Mouse (Mus musculus) embryonic fibroblast, embryonic 13.5 days (primary cell): ENCODE results near the gene Arhgap10. TPM values are rescaled to one million over a fixed set of nuclear protein-coding genes. Genes with fewer than 3 reads are reported as not detected.

Experiments
- H3K27ac ChIP-seq: 2 replicates; pipeline ENCODE4 v1.5.1; 2012; ENCODE audit warnings: low read length, control low read depth, inconsistent platforms; ENCODE audit not compliant: insufficient read depth
- H3K4me1 ChIP-seq: 2 replicates; pipeline ENCODE4 v1.6.1; 2011; ENCODE audit warnings: low read length; ENCODE audit not compliant: control insufficient read depth, insufficient read depth
- H3K4me3 ChIP-seq: 2 replicates; pipeline ENCODE4 v1.5.1; 2011; ENCODE audit warnings: mild to moderate bottlenecking, control low read depth, low read length; ENCODE audit not compliant: insufficient read depth
- CTCF ChIP-seq: IDR thresholded peaks from 2 replicates; pipeline ENCODE4 v1.5.1; 2011; ENCODE audit warnings: mild to moderate bottlenecking, control low read depth, low read length, moderate library complexity, borderline replicate concordance; ENCODE audit not compliant: insufficient read depth
- POLR2A ChIP-seq: IDR thresholded peaks from 2 replicates; pipeline ENCODE4 v1.6.1; 2011; ENCODE audit warnings: low read depth, mild to moderate bottlenecking, control low read depth, low read length, moderate library complexity
- polyA plus RNA-seq: library from polyadenylated mRNA; stranded (reverse); fragments of >200 nt; gene quantifications from 2 replicates; pipeline ENCODE4 v1.2.4, GENCODE M21; 2011; ENCODE audit warnings: low read depth; ENCODE audit not compliant: missing spikeins, insufficient read length

The Arhgap10 gene
- polyA plus RNA-seq, 1 experiment = 32.1 TPM

GRCm38 (mm10) chr8:77284473-77284872 is 233.3 kb downstream of the Arhgap10 start:
- peaks cover 6% of the 10 kb centered on the region; the same call in 1 of the 2 replicates for H3K4me1 ChIP-seq
- H3K27ac ChIP-seq = no peak overlapping the region
- H3K4me3 ChIP-seq = no peak overlapping the region
- no peak for TF ChIP-seq CTCF
- no peak for TF ChIP-seq POLR2A

- TF ChIP-seq POLR2A = no peak
Measured at GRCm38 (mm10) chr8:77282605-77283236, 235.0 kb downstream of the Arhgap10 start.

GRCm38 (mm10) chr8:77279977-77280376 is 237.8 kb downstream of the Arhgap10 start:
- TF ChIP-seq POLR2A (no peak), CTCF (no peak)
- H3K4me3 ChIP-seq = no peak overlapping the region
- H3K27ac ChIP-seq = no peak overlapping the region
- H3K4me1 ChIP-seq = no peaks in the 10 kb centered on the region

More at GRCm38 (mm10) chr8:77282605-77283236, 235.0 kb downstream of the Arhgap10 start:
- Histone ChIP-seq H3K4me1 (0 out of 2 replicates have a peak, but pooled peaks cover under 1% of the 10 kb centered on the region), H3K27ac (no peak overlapping the region), H3K4me3 (no peak overlapping the region)

GRCm38 (mm10) chr8:77278246-77278645 is 239.5 kb downstream of the Arhgap10 start:
- no peak overlapping the region for H3K27ac ChIP-seq
- H3K4me1 ChIP-seq = no peaks in the 10 kb centered on the region
- TF ChIP-seq POLR2A (no peak), CTCF (no peak)
- no peak overlapping the region for H3K4me3 ChIP-seq

- no peak for TF ChIP-seq POLR2A
- no peak for TF ChIP-seq CTCF
- H3K4me1 ChIP-seq = no peaks in the 10 kb centered on the region
- no peak overlapping the region for H3K27ac ChIP-seq
- H3K4me3 ChIP-seq = no peak overlapping the region
Measured at GRCm38 (mm10) chr8:77276827-77277226, 240.9 kb downstream of the Arhgap10 start.

- Histone ChIP-seq H3K4me3 (no peak overlapping the region), H3K27ac (no peak overlapping the region), H3K4me1 (no peaks in the 10 kb centered on the region)
- TF ChIP-seq CTCF (no peak), POLR2A (no peak)
Measured at GRCm38 (mm10) chr8:77275571-77275970, 242.2 kb downstream of the Arhgap10 start.

- TF ChIP-seq POLR2A (no peak), CTCF (no peak)
- Histone ChIP-seq H3K27ac (no peak overlapping the region), H3K4me1 (no peaks in the 10 kb centered on the region), H3K4me3 (no peak overlapping the region)
Measured at GRCm38 (mm10) chr8:77272136-77272535, 245.6 kb downstream of the Arhgap10 start.

- Histone ChIP-seq H3K4me1 (no peaks in the 10 kb centered on the region), H3K4me3 (no peak overlapping the region), H3K27ac (no peak overlapping the region)
- TF ChIP-seq CTCF = no peak
- TF ChIP-seq POLR2A = no peak
Measured at GRCm38 (mm10) chr8:77267941-77268405, 249.8 kb downstream of the Arhgap10 start.

GRCm38 (mm10) chr8:77262216-77263009 is 255.3 kb downstream of the Arhgap10 start:
- H3K27ac ChIP-seq = no peak overlapping the region
- no peak for TF ChIP-seq CTCF
- TF ChIP-seq POLR2A = no peak

GRCm38 (mm10) chr8:77261215-77261614 is 256.5 kb downstream of the Arhgap10 start:
- no peak for TF ChIP-seq POLR2A
- TF ChIP-seq CTCF = no peak
- H3K4me3 ChIP-seq = no peak overlapping the region
- H3K27ac ChIP-seq = no peak overlapping the region
- no peaks in the 10 kb centered on the region for H3K4me1 ChIP-seq

More at GRCm38 (mm10) chr8:77262216-77263009, 255.3 kb downstream of the Arhgap10 start:
- H3K4me1 ChIP-seq = no peaks in the 10 kb centered on the region
- H3K4me3 ChIP-seq = no peak overlapping the region
